Mouse (Mus musculus) stomach, postnatal 0 days (tissue): Measurements from ENCODE around the gene Fbxl3.

Source experiments
- CTCF ChIP-seq: IDR thresholded peaks from 2 replicates; pipeline ENCODE4 v1.5.1; 2016; ENCODE audit warnings: antibody characterized with exemption, low read depth, mild to moderate bottlenecking, moderate library complexity
- EP300 ChIP-seq: optimal IDR thresholded peaks from 2 replicates; pipeline ENCODE3; 2016; ENCODE audit warnings: antibody characterized with exemption

GRCm38 (mm10) chr14:103093670-103094069 lies 5.7 kb downstream of the Fbxl3 start:
- no peak for TF ChIP-seq CTCF
- TF ChIP-seq EP300: no peak
